9 mouse cellular contexts compared by ENCODE assay signal in the genomic region with DNA sequence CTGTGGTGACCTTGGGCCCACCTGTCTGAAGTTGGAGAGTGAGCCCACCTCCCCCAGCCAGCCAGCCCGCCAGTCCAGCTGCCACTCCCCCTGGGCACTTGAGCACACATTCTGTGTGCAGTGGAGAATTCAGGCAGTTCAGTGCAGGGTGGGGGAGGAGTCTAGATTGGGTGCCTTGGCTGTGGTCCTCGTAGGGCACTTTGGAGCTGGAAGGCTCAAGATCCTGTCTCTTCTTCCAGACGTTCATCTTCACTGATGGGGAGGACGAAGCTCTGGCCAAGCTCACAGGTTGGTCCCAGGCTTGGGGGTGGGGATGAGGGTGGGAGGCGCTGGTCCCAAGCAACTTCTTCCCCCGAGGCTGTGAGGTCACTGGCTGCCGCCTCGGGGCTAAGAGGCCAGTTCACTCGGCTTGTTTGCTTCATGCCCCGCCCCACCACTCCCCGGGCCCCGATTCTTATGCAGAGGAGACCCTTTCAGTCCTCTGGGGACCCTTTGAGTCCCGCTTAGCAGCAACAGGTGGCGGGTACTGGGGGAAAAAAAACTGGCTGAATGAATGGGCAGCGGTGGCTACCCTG. TPM values are rescaled to one million over a fixed set of nuclear protein-coding genes. Genes with fewer than 3 reads are reported as not detected.
DNase-seq lines count a peak whose midpoint lies in the region; ATAC-seq and TF ChIP-seq lines count a peak whose summit lies in the region.
"Had no signal": no experiment of that assay in that cellular context is flagged by ENCODE, and none has a peak within 500 bp of the region (broad histone marks: within the 10 kb centered on the region; RNA-seq: fewer than 3 reads in every experiment).

No protein-coding gene starts in this region.

- DNase-seq in heart, postnatal 4 days = no peak
- peak; percentile 97 for DNase-seq in midbrain, embryonic 11.5 days (ENCODE audit: low spot score, missing footprints)
- no peak for DNase-seq in ovary, adult 18-20 months (ENCODE audit: low spot score)
- no peak for DNase-seq in adrenal gland, postnatal 10 days
- DNase-seq in cerebellum, postnatal 36 days = no peak

- H3K27me3 ChIP-seq in heart, embryonic 14.5 days (ENCODE audit: control insufficient read depth, insufficient read depth, low read length) = peaks cover 30% of the 10 kb centered on the region
- H3K27me3 ChIP-seq in hindbrain, embryonic 15.5 days = 0 out of 2 replicates have a peak, but pooled peaks cover 5% of the 10 kb centered on the region
- H3K27me3 ChIP-seq in midbrain, embryonic 11.5 days (ENCODE audit: control insufficient read depth, insufficient read depth, low read length) = no peaks in the 10 kb centered on the region

- peak overlapping the region; percentile 16 to 34; a peak in 3 of 4 replicates for H3K4me3 ChIP-seq in heart, embryonic 14.5 days (ENCODE audit: control insufficient read depth in 1 of 2, insufficient read depth in 1 of 2, low read depth in 1 of 2, low read length in 2 of 2)
- H3K4me3 ChIP-seq in bone marrow macrophage, adult 2 months (ENCODE audit: insufficient read depth, low read length) = peak overlapping the region; percentile 96; the same call in 1 of the 2 replicates
- H3K4me3 ChIP-seq in hindbrain, embryonic 15.5 days = peak overlapping the region; percentile 55
- peak overlapping the region; percentile 75 for H3K4me3 ChIP-seq in midbrain, embryonic 11.5 days (ENCODE audit: low read depth, low read length)

- peak overlapping the region; percentile 31 to 82 for H3K27ac ChIP-seq in heart, embryonic 14.5 days (replicated peaks in 1 of 2; ENCODE audit: control insufficient read depth in 1 of 2, insufficient read depth in 1 of 2, low read depth in 2 of 2, low read length in 2 of 2)
- H3K27ac ChIP-seq in bone marrow macrophage, adult 2 months (ENCODE audit: insufficient read depth, low read depth, low read length) = peak overlapping the region; percentile 86
- H3K27ac ChIP-seq in hindbrain, embryonic 15.5 days (replicated peaks) = peak overlapping the region; percentile 85
- H3K27ac ChIP-seq in midbrain, embryonic 11.5 days (ENCODE audit: low read depth, low read length) = peak overlapping the region; percentile 98

- H3K4me1 ChIP-seq in heart, embryonic 14.5 days (ENCODE audit: control insufficient read depth in 2 of 2, insufficient read depth in 2 of 2, low read length in 2 of 2) = peaks cover 23 to 42% of the 10 kb centered on the region in 2 experiments
- H3K4me1 ChIP-seq in bone marrow macrophage, adult 2 months (ENCODE audit: control insufficient read depth, insufficient read depth, low read length) = peaks cover 15% of the 10 kb centered on the region
- H3K4me1 ChIP-seq in hindbrain, embryonic 15.5 days (replicated peaks) = peaks cover 52% of the 10 kb centered on the region
- H3K4me1 ChIP-seq in midbrain, embryonic 11.5 days (ENCODE audit: control insufficient read depth, insufficient read depth, low read length) = peaks cover 40% of the 10 kb centered on the region

- no peaks in the 10 kb centered on the region for H3K36me3 ChIP-seq in heart, embryonic 14.5 days (ENCODE audit: control insufficient read depth, insufficient read depth, low read length)
- H3K36me3 ChIP-seq in hindbrain, embryonic 15.5 days = no peaks in the 10 kb centered on the region
- peaks cover 20% of the 10 kb centered on the region for H3K36me3 ChIP-seq in midbrain, embryonic 11.5 days (ENCODE audit: control insufficient read depth, insufficient read depth, low read length)

- no peak for TF ChIP-seq CTCF in bone marrow macrophage, adult 2 months (IDR thresholded peaks at IDR 0.05; ENCODE audit: low read depth, low read length)

- no peaks in the 10 kb centered on the region for H3K9me3 ChIP-seq in heart, embryonic 14.5 days (ENCODE audit: control insufficient read depth, low read length)
- no peaks in the 10 kb centered on the region for H3K9me3 ChIP-seq in hindbrain, embryonic 15.5 days
- no peaks in the 10 kb centered on the region for H3K9me3 ChIP-seq in midbrain, embryonic 11.5 days (ENCODE audit: control insufficient read depth, low read length)

- H3K4me2 ChIP-seq in heart, embryonic 14.5 days (ENCODE audit: low read length) = peak overlapping the region; percentile 76
- H3K4me2 ChIP-seq in hindbrain, embryonic 15.5 days = peak overlapping the region; percentile 95
- H3K4me2 ChIP-seq in midbrain, embryonic 11.5 days = peak overlapping the region; percentile 47

- peak overlapping the region; percentile 68 for H3K9ac ChIP-seq in heart, embryonic 14.5 days (ENCODE audit: low read length)
- 0 out of 2 replicates have a peak overlapping the region, but pooled peaks have one; percentile 44 for H3K9ac ChIP-seq in hindbrain, embryonic 15.5 days
- peak overlapping the region; percentile 94 for H3K9ac ChIP-seq in midbrain, embryonic 11.5 days (ENCODE audit: low read length)

- WGBS in heart, embryonic 14.5 days = 23% methylated on average over 15 of the region's 15 CpGs
- WGBS in hindbrain, embryonic 15.5 days = 13% methylated on average over 15 of the region's 15 CpGs
- WGBS in midbrain, embryonic 11.5 days = 11% methylated on average over 15 of the region's 15 CpGs

- ATAC-seq in heart, embryonic 14.5 days (ENCODE audit: insufficient number of reproducible peaks, insufficient read depth, low FRiP score, low read depth) = no peak
- peak; percentile 13; the same call in 1 of the 2 replicates for ATAC-seq in hindbrain, embryonic 15.5 days (ENCODE audit: low FRiP score, low read depth)
- ATAC-seq in midbrain, embryonic 11.5 days (ENCODE audit: low FRiP score) = peak; percentile 45

- no peak for TF ChIP-seq POLR2A in bone marrow macrophage, adult 2 months (IDR thresholded peaks at IDR 0.05; ENCODE audit: borderline replicate concordance, low read depth, low read length)

RNA-seq across cellular contexts. Expression of a gene that starts 4.6 kb away (rescaled TPM):
- 3.8 and 6.4 TPM in 2 replicates for polyA plus RNA-seq in heart, embryonic 14.5 days (2014; fragmentation: Nextera tagmentation; extraction: Ambion mirVana)
- 10 to 100 TPM; 11.6 to 12.1 TPM for total RNA-seq in heart, postnatal 4 days (2021)
- polyA plus RNA-seq in bone marrow macrophage, adult 2 months (2012; ENCODE audit: insufficient read depth, insufficient read length, missing spikeins) = 60.6 and 75.4 TPM in 2 replicates
- 28.4 and 28.8 TPM in 2 replicates for polyA plus RNA-seq in hindbrain, embryonic 15.5 days (2015; fragmentation: Nextera tagmentation; extraction: Ambion mirVana)
- 38.3 and 40.5 TPM in 2 replicates for polyA plus RNA-seq in midbrain, embryonic 11.5 days (2014; fragmentation: Nextera tagmentation; extraction: Ambion mirVana)
- 10 to 100 TPM; 18.2 to 24.6 TPM for total RNA-seq in adrenal gland, postnatal 10 days (2021)

RNA-seq across cellular contexts. Expression of a gene that starts 37.1 kb away (rescaled TPM):
- polyA plus RNA-seq in heart, embryonic 14.5 days (2014; fragmentation: Nextera tagmentation; extraction: Ambion mirVana) = 32.8 and 35.7 TPM in 2 replicates
- 10 to 100 TPM; 83.0 to 90.4 TPM for total RNA-seq in heart, postnatal 4 days (2021)
- 73.6 and 91.5 TPM in 2 replicates for polyA plus RNA-seq in bone marrow macrophage, adult 2 months (2012; ENCODE audit: insufficient read depth, insufficient read length, missing spikeins)
- 84.6 and 85.2 TPM in 2 replicates for polyA plus RNA-seq in hindbrain, embryonic 15.5 days (2015; fragmentation: Nextera tagmentation; extraction: Ambion mirVana)
- 42.9 and 46.4 TPM in 2 replicates for polyA plus RNA-seq in midbrain, embryonic 11.5 days (2014; fragmentation: Nextera tagmentation; extraction: Ambion mirVana)
- 100 to 1,000 TPM in 1 of 2 experiments, 10 to 100 TPM in 1; 79.8 to 108 TPM for total RNA-seq in adrenal gland, postnatal 10 days (2021)

RNA-seq across cellular contexts. Expression of a gene that starts 46.8 kb away (rescaled TPM):
- not detected in 2 replicates for polyA plus RNA-seq in heart, embryonic 14.5 days (2014; fragmentation: Nextera tagmentation; extraction: Ambion mirVana)
- total RNA-seq in heart, postnatal 4 days (2021) = not detected
- not detected in 2 replicates for polyA plus RNA-seq in bone marrow macrophage, adult 2 months (2012; ENCODE audit: insufficient read depth, insufficient read length, missing spikeins)
- not detected in 2 replicates for polyA plus RNA-seq in hindbrain, embryonic 15.5 days (2015; fragmentation: Nextera tagmentation; extraction: Ambion mirVana)
- 0.39 TPM in 1 of 2 replicates, not detected in the other for polyA plus RNA-seq in midbrain, embryonic 11.5 days (2014; fragmentation: Nextera tagmentation; extraction: Ambion mirVana)
- total RNA-seq in adrenal gland, postnatal 10 days (2021) = not detected
- total RNA-seq: left cerebral cortex, postnatal 10 days had no signal

Comparison
In these comparisons a context has a peak if more than half of its experiments do, and no peak if none do; other contexts are left out.
1. H3K4me3 ChIP-seq: peak in every context shown above with its lines; median percentile 96 in bone marrow macrophage, adult 2 months; 75 in midbrain, embryonic 11.5 days; 55 in hindbrain, embryonic 15.5 days; 25 in heart, embryonic 14.5 days.
2. H3K9ac ChIP-seq: peak in every context shown above with its lines; median percentile 94 in midbrain, embryonic 11.5 days; 68 in heart, embryonic 14.5 days; 44 in hindbrain, embryonic 15.5 days.